Mouse (Mus musculus) midbrain, embryonic 10.5 days (tissue): ENCODE measurements around the gene Rara. TPM values are rescaled to one million over a fixed set of nuclear protein-coding genes. Genes with fewer than 3 reads are reported as not detected.

Experiments used
- DNase-seq: peaks from one replicate; pipeline ENCODE4 v3.0.0-alpha.2; 2017; ENCODE audit warnings: low spot score
- H3K27ac ChIP-seq: fragments of 300-500 bp; sonication (generic); replicated peaks from 2 replicates; pipeline ENCODE4 v1.5.1; 2016; ENCODE audit warnings: mild to moderate bottlenecking
- H3K27me3 ChIP-seq: fragments of 300-500 bp; sonication (generic); 2 replicates; pipeline ENCODE4 v1.6.1; 2016; ENCODE audit warnings: low read depth, mild to moderate bottlenecking; ENCODE audit not compliant: poor library complexity, severe bottlenecking
- H3K36me3 ChIP-seq: fragments of 300-500 bp; sonication (generic); 2 replicates; pipeline ENCODE4 v1.6.1; 2016; ENCODE audit warnings: mild to moderate bottlenecking, moderate library complexity
- H3K4me1 ChIP-seq: fragments of 300-500 bp; sonication (generic); 2 replicates; pipeline ENCODE4 v1.6.1; 2016
- H3K4me3 ChIP-seq: fragments of 300-500 bp; sonication (generic); 2 replicates; pipeline ENCODE4 v1.5.1; 2016; ENCODE audit warnings: mild to moderate bottlenecking, moderate library complexity
- H3K9me3 ChIP-seq: fragments of 300-500 bp; sonication (generic); replicated peaks from 2 replicates; pipeline ENCODE4 v1.6.1; 2016; ENCODE audit warnings: mild to moderate bottlenecking
- WGBS: fragments of 180-500 bp; shearing (Covaris S2); methylation state at CpG from one replicate; pipeline ENCODE4 v1.1.7; 2016; 5-methylcytosine and 5-hydroxymethylcytosine counted together
- polyA plus RNA-seq: library from polyadenylated mRNA; unstranded; fragments of >200 nt; fragmentation: Nextera tagmentation; extraction: Ambion mirVana; gene quantifications from 2 replicates; pipeline ENCODE4 v1.2.1, GENCODE M21; 2016

Rara gene
- polyA plus RNA-seq, 1 experiment from 2014 or later, result 15.5 TPM

- peak overlapping the region; percentile 23; the same call in 1 of the 2 replicates for H3K27ac ChIP-seq
- DNase-seq, result no peak
- H3K4me1 ChIP-seq, result peaks cover 54% of the 10 kb centered on the region
- no peaks in the 10 kb centered on the region for H3K9me3 ChIP-seq
- peaks cover 58% of the 10 kb centered on the region for H3K36me3 ChIP-seq
- no peak overlapping the region for H3K4me3 ChIP-seq
- 92% methylated on average over 23 of the region's 23 CpGs for WGBS
- H3K27me3 ChIP-seq, result peaks cover 25% of the 10 kb centered on the region
These were observed 43.9 kb downstream of the Rara start for GRCm38 (mm10) chr11:98971316-98972031.

GRCm38 (mm10) chr11:98972215-98972614 is 44.6 kb downstream of the Rara start:
- Histone ChIP-seq H3K36me3 (peaks cover 53% of the 10 kb centered on the region), H3K9me3 (no peaks in the 10 kb centered on the region), H3K27ac (no peak overlapping the region), H3K4me3 (no peak overlapping the region), H3K27me3 (peaks cover 18% of the 10 kb centered on the region), H3K4me1 (peaks cover 47% of the 10 kb centered on the region)
- DNase-seq, result peak; percentile 81
- 52% methylated on average over 9 of the region's 9 CpGs for WGBS

GRCm38 (mm10) chr11:98972801-98973360 is 45.3 kb downstream of the Rara start:
- 90% methylated on average over 9 of the region's 9 CpGs for WGBS
- H3K36me3 ChIP-seq, result peaks cover 50% of the 10 kb centered on the region
- DNase-seq, result no peak
- H3K4me1 ChIP-seq, result peaks cover 40% of the 10 kb centered on the region
- no peaks in the 10 kb centered on the region for H3K9me3 ChIP-seq
- H3K27ac ChIP-seq, result no peak overlapping the region
- H3K27me3 ChIP-seq, result peaks cover 16% of the 10 kb centered on the region
- H3K4me3 ChIP-seq, result no peak overlapping the region

GRCm38 (mm10) chr11:98973584-98973983 is 46.0 kb downstream of the Rara start:
- H3K36me3 ChIP-seq, result peaks cover 45% of the 10 kb centered on the region

GRCm38 (mm10) chr11:98974213-98974612 is 46.6 kb downstream of the Rara start:
- Histone ChIP-seq H3K27me3 (peaks cover 13% of the 10 kb centered on the region), H3K4me1 (peaks cover 27% of the 10 kb centered on the region), H3K4me3 (no peak overlapping the region), H3K36me3 (peaks cover 45% of the 10 kb centered on the region), H3K27ac (no peak overlapping the region), H3K9me3 (no peaks in the 10 kb centered on the region)
- DNase-seq, result no peak
- WGBS, result 81% methylated on average over 6 of the region's 6 CpGs

More at GRCm38 (mm10) chr11:98973584-98973983, 46.0 kb downstream of the Rara start:
- no peaks in the 10 kb centered on the region for H3K9me3 ChIP-seq
- WGBS, result 90% methylated on average over 14 of the region's 14 CpGs
- no peak overlapping the region for H3K27ac ChIP-seq
- H3K4me1 ChIP-seq, result peaks cover 33% of the 10 kb centered on the region
- H3K4me3 ChIP-seq, result no peak overlapping the region
- DNase-seq, result no peak
- peaks cover 13% of the 10 kb centered on the region for H3K27me3 ChIP-seq

GRCm38 (mm10) chr11:98974871-98975719 is 47.5 kb downstream of the Rara start:
- Histone ChIP-seq H3K4me1 (peaks cover 18% of the 10 kb centered on the region), H3K27me3 (peaks cover 14% of the 10 kb centered on the region), H3K36me3 (peaks cover 44% of the 10 kb centered on the region), H3K4me3 (no peak overlapping the region), H3K9me3 (no peaks in the 10 kb centered on the region), H3K27ac (no peak overlapping the region)
- 49% methylated on average over 5 of the region's 5 CpGs for WGBS
- DNase-seq, result peak; percentile 69

GRCm38 (mm10) chr11:98978526-98979148 is 51.0 kb downstream of the Rara start:
- Histone ChIP-seq H3K4me3 (no peak overlapping the region), H3K4me1 (peaks cover 20% of the 10 kb centered on the region), H3K9me3 (no peaks in the 10 kb centered on the region), H3K36me3 (peaks cover 10% of the 10 kb centered on the region), H3K27ac (no peak overlapping the region), H3K27me3 (peaks cover 42% of the 10 kb centered on the region)
- 76% methylated on average over 15 of the region's 15 CpGs for WGBS
- no peak for DNase-seq

- H3K9me3 ChIP-seq, result no peaks in the 10 kb centered on the region
- 0 out of 2 replicates have a peak, but pooled peaks cover 4% of the 10 kb centered on the region for H3K36me3 ChIP-seq
- peaks cover 49% of the 10 kb centered on the region for H3K27me3 ChIP-seq
- no peak overlapping the region for H3K27ac ChIP-seq
- WGBS, result 85% methylated on average over 5 of the region's 5 CpGs
- no peak for DNase-seq
- peaks cover 20% of the 10 kb centered on the region for H3K4me1 ChIP-seq
- no peak overlapping the region for H3K4me3 ChIP-seq
These were observed 51.7 kb downstream of the Rara start for GRCm38 (mm10) chr11:98979356-98979755.

GRCm38 (mm10) chr11:98981289-98981996 is 53.8 kb downstream of the Rara start:
- WGBS, result 38% methylated on average over 20 of the region's 20 CpGs
- H3K4me1 ChIP-seq, result peaks cover 20% of the 10 kb centered on the region
- no peaks in the 10 kb centered on the region for H3K36me3 ChIP-seq
- no peaks in the 10 kb centered on the region for H3K9me3 ChIP-seq
- peaks cover 62% of the 10 kb centered on the region for H3K27me3 ChIP-seq
- H3K4me3 ChIP-seq, result peak overlapping the region; percentile 61
- peak overlapping the region; percentile 74 for H3K27ac ChIP-seq
- no peak for DNase-seq

GRCm38 (mm10) chr11:98981997-98982772 is 54.6 kb downstream of the Rara start:
- under 1% methylated on average over 94 of the region's 94 CpGs for WGBS
- H3K27ac ChIP-seq, result peak overlapping the region; percentile 74
- H3K27me3 ChIP-seq, result peaks cover 62% of the 10 kb centered on the region

GRCm38 (mm10) chr11:98982773-98983133 is 55.1 kb downstream of the Rara start, which contains the start of gene Gjd3:
Gjd3 (minus strand) TSS chr11:98983016.
- peaks cover 20% of the 10 kb centered on the region for H3K4me1 ChIP-seq
- peaks cover 62% of the 10 kb centered on the region for H3K27me3 ChIP-seq
- DNase-seq, result no peak
- peaks cover 3% of the 10 kb centered on the region for H3K36me3 ChIP-seq
- H3K4me3 ChIP-seq, result peak within 1 kb of the TSS; percentile 61
- H3K9me3 ChIP-seq, result no peaks in the 10 kb centered on the region
- 1% methylated on average over 28 of the region's 28 CpGs for WGBS
- H3K27ac ChIP-seq, result peak within 1 kb of the TSS; percentile 74

More at GRCm38 (mm10) chr11:98981997-98982772, 54.6 kb downstream of the Rara start:
- no peaks in the 10 kb centered on the region for H3K9me3 ChIP-seq
- peak; percentile 83 for DNase-seq
- H3K4me3 ChIP-seq, result peak overlapping the region; percentile 61
- peaks cover 20% of the 10 kb centered on the region for H3K4me1 ChIP-seq
- no peaks in the 10 kb centered on the region for H3K36me3 ChIP-seq
